Mouse (Mus musculus) stomach, embryonic 16.5 days (tissue): ENCODE results near the gene Gm26938. TPM values are rescaled to one million over a fixed set of nuclear protein-coding genes. Genes with fewer than 3 reads are reported as not detected.

Experiments
- ATAC-seq: fragments of 200-750 bp; cut with Nextera tagmentation; 2 replicates; pipeline ENCODE4 v1.8.0; 2017; ENCODE audit warnings: moderate number of reproducible peaks, moderate TSS enrichment; ENCODE audit not compliant: insufficient read depth, low FRiP score
- H3K27ac ChIP-seq: fragments of 300-500 bp; sonication (generic); 2 replicates; pipeline ENCODE4 v1.5.1; 2014; ENCODE audit warnings: low read length
- H3K27me3 ChIP-seq: fragments of 300-500 bp; sonication (generic); 2 replicates; pipeline ENCODE4 v1.6.1; 2014; ENCODE audit warnings: low read length, control low read depth, mixed read lengths; ENCODE audit not compliant: control insufficient read depth, insufficient read depth
- H3K36me3 ChIP-seq: fragments of 300-500 bp; sonication (generic); 2 replicates; pipeline ENCODE4 v1.6.1; 2014; ENCODE audit warnings: low read length; ENCODE audit not compliant: control insufficient read depth, insufficient read depth
- H3K4me1 ChIP-seq: fragments of 300-500 bp; sonication (generic); 2 replicates; pipeline ENCODE4 v1.6.1; 2014; ENCODE audit warnings: low read length, control low read depth, mixed read lengths; ENCODE audit not compliant: control insufficient read depth, insufficient read depth
- H3K4me2 ChIP-seq: fragments of 300-500 bp; sonication (generic); 2 replicates; pipeline ENCODE4 v1.6.1; 2014; ENCODE audit warnings: low read depth, low read length, mixed read lengths
- H3K4me3 ChIP-seq: fragments of 300-500 bp; sonication (generic); replicated peaks from 2 replicates; pipeline ENCODE4 v1.5.1; 2014; ENCODE audit warnings: mild to moderate bottlenecking, low read length
- H3K9ac ChIP-seq: fragments of 300-500 bp; sonication (generic); 2 replicates; pipeline ENCODE4 v1.6.1; 2014; ENCODE audit warnings: low read length
- H3K9me3 ChIP-seq: fragments of 300-500 bp; sonication (generic); replicated peaks from 2 replicates; pipeline ENCODE4 v1.6.1; 2016; ENCODE audit warnings: low read length, control low read depth; ENCODE audit not compliant: control insufficient read depth
- WGBS: fragments of 180-500 bp; shearing (Covaris S2); extraction: QIAGEN DNeasy Blood & Tissue Kit; methylation state at CpG from one replicate; pipeline ENCODE4 v1.1.7; 2014; 5-methylcytosine and 5-hydroxymethylcytosine counted together
- polyA plus RNA-seq: library from polyadenylated mRNA; unstranded; fragments of >200 nt; fragmentation: Nextera tagmentation; extraction: Ambion mirVana; gene quantifications from 2 replicates; pipeline ENCODE4 v1.2.1, GENCODE M21; 2015

Gene Gm26938
- polyA plus RNA-seq, 1 experiment from 2014 or later, result not detected

DNA sequence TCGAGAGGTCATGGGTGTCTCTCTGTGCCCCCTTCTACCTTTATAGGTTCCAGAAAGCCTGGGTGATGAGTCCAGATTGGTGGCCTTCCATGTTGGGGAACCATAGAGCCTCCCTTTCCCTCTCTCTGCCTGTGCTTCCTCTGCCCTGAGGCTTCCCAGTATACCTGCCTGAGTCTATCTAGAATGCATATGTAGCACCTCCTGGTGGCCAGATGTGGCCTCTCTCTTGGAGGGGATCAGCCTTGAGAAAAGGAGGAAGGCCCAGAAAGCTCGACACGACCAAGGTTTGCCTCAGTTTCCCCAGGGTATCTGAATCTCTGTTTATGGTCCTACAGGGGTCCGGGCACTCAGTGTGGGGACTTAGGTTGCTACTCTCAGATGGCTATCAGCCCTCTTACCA, 7.4 kb downstream of the Gm26938 start:
- peaks cover 13% of the 10 kb centered on the region for H3K4me1 ChIP-seq
- no peak for ATAC-seq
- peak overlapping the region; percentile 20 for H3K4me3 ChIP-seq
- peak overlapping the region; percentile 54; the same call in 1 of the 2 replicates for H3K9ac ChIP-seq
- H3K4me2 ChIP-seq, result peak overlapping the region; percentile 31
- H3K27ac ChIP-seq, result peak overlapping the region; percentile 83
- 50% methylated on average over 4 of the region's 4 CpGs for WGBS
- 0 out of 2 replicates have a peak, but pooled peaks cover 5% of the 10 kb centered on the region for H3K27me3 ChIP-seq
- H3K36me3 ChIP-seq, result peaks cover 4% of the 10 kb centered on the region; the same call in 1 of the 2 replicates
- H3K9me3 ChIP-seq, result no peaks in the 10 kb centered on the region

DNA sequence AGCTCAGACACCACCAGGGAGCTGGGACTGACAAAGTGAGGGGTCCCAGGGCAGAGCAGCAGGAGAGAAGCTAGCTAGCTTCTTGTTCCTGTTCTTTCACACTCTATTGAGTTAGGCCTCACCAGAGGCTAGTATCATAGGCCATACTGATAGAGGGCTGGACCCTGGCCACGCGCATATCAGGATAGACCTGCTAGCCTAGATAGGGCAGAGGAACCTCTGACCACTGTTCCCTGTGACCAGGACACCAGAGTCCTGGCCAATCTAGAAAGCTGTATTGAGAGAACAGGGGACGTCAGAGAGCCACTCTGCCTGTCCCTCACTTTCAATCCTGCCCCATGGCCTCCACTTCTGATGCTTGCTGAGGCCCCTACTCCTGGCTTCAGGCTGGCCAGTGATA, 8.2 kb downstream of the Gm26938 start:
- no peak overlapping the region for H3K27ac ChIP-seq
- no peak overlapping the region for H3K4me3 ChIP-seq
- H3K4me1 ChIP-seq, result peaks cover 13% of the 10 kb centered on the region
- peaks cover 4% of the 10 kb centered on the region; the same call in 1 of the 2 replicates for H3K36me3 ChIP-seq
- H3K9ac ChIP-seq, result no peak overlapping the region
- H3K4me2 ChIP-seq, result 0 out of 2 replicates have a peak overlapping the region, but pooled peaks have one; percentile 19
- WGBS, result 83% methylated on average over 3 of the region's 3 CpGs
- no peaks in the 10 kb centered on the region for H3K9me3 ChIP-seq
- ATAC-seq, result no peak
- H3K27me3 ChIP-seq, result 0 out of 2 replicates have a peak, but pooled peaks cover 8% of the 10 kb centered on the region

DNA sequence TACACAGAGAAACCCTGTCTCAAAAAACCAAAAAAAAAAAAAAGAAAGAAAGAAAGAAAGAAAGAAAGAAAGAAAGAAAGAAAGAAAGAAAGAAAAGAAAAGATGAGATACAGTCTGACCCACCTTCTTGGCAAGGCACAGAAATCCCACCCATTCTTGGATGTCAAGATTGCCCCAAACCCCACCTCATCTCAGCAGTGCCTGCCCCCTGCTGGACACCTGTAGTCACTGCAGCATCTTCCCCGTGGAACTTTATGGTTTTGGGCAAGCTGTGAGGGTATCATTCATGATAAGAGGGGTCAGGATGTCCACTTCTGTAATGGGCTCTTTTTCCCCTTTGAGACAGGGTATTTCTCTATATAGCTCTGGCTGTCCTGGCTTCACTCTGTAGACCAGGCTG, 8.9 kb downstream of the Gm26938 start:
- no peak for ATAC-seq
- Histone ChIP-seq H3K9ac (no peak overlapping the region), H3K4me2 (no peak overlapping the region), H3K9me3 (no peaks in the 10 kb centered on the region), H3K27me3 (peaks cover 8% of the 10 kb centered on the region; the same call in 1 of the 2 replicates), H3K4me3 (no peak overlapping the region), H3K36me3 (peaks cover 4% of the 10 kb centered on the region; the same call in 1 of the 2 replicates), H3K27ac (no peak overlapping the region), H3K4me1 (peaks cover 12% of the 10 kb centered on the region)
- WGBS, result 4% methylated on average over 1 of the region's 1 CpGs

DNA sequence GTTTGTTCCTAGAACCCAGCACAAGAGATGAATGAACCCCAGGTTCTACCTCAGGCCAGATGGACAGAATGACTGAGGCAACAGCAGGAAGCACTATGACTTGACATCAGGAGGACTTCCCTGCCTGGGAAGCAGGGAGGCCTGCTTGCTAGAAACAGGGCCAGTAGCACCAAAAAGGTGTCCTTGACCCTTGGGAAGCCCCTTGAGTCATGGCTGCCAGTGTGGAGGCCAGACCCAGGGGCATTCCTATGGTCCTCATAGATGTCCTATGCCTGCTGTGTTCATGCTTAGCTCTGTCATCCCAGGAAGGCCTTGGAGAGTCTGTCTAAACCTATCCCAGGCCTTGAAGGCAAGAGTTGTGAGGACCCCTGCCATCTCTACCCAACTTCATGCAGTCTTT, 9.8 kb downstream of the Gm26938 start:
- H3K4me3 ChIP-seq, result no peak overlapping the region
- peaks cover 3% of the 10 kb centered on the region; the same call in 1 of the 2 replicates for H3K4me1 ChIP-seq
- no peak overlapping the region for H3K4me2 ChIP-seq
- no peaks in the 10 kb centered on the region for H3K36me3 ChIP-seq
- ATAC-seq, result no peak
- no peak overlapping the region for H3K27ac ChIP-seq
- no peaks in the 10 kb centered on the region for H3K9me3 ChIP-seq
- peaks cover 8% of the 10 kb centered on the region; the same call in 1 of the 2 replicates for H3K27me3 ChIP-seq
- H3K9ac ChIP-seq, result no peak overlapping the region

DNA sequence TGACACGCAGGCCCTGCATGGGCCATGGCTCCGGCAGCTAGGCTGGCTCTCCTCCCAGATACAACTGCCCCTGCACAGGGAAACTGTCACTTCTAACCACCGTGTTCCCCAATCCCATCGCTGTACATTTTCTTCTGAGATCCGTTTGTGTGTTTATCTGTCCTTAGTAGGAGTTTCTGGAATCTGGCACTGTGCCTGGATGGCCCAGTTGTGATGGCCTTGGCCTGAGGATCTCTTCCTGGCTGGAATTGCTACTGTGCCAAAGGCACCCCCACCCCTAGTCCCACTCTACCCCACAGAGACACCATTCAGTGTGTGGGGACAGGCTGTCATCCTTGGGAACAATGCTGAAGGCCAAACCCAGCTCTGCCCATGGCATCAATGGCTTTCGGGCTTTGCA, 10.2 kb downstream of the Gm26938 start:
- Histone ChIP-seq H3K4me1 (peaks cover 3% of the 10 kb centered on the region; the same call in 1 of the 2 replicates), H3K9ac (no peak overlapping the region), H3K9me3 (no peaks in the 10 kb centered on the region), H3K4me2 (no peak overlapping the region), H3K4me3 (no peak overlapping the region), H3K27ac (no peak overlapping the region; the same call in 1 of the 2 replicates), H3K27me3 (peaks cover 8% of the 10 kb centered on the region; the same call in 1 of the 2 replicates), H3K36me3 (no peaks in the 10 kb centered on the region)
- WGBS, result 59% methylated on average over 6 of the region's 6 CpGs
- no peak for ATAC-seq

DNA sequence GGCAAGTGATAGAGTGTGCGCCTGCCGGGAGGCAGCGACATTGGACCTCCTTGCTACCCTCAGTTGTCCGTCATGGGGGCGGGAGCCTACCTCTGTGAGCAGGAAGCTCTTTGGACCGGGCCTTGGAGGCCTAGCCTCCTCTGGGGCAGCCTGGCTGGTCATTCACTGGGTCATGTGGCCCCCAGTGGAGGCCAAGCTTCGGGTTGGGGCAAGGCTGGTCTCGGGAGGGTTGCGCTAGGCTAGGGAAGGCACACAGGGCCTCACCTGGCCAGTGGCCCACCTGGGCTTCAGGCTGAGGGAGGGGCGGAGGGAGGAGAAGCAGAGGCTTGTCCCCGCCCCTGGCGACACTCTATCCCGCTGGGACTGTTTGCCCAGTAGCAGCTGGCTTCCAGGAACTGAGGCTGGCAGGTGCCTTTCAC, 12.2 kb downstream of the Gm26938 start:
- Histone ChIP-seq H3K36me3 (no peaks in the 10 kb centered on the region), H3K9ac (peak overlapping the region; percentile 73), H3K4me2 (peak overlapping the region; percentile 43), H3K4me1 (peaks cover 3% of the 10 kb centered on the region; the same call in 1 of the 2 replicates), H3K4me3 (peak overlapping the region; percentile 44), H3K9me3 (no peaks in the 10 kb centered on the region), H3K27ac (peak overlapping the region; percentile 77), H3K27me3 (peaks cover 8% of the 10 kb centered on the region; the same call in 1 of the 2 replicates)
- peak; percentile 69 for ATAC-seq
- WGBS, result 8% methylated on average over 13 of the region's 13 CpGs

DNA sequence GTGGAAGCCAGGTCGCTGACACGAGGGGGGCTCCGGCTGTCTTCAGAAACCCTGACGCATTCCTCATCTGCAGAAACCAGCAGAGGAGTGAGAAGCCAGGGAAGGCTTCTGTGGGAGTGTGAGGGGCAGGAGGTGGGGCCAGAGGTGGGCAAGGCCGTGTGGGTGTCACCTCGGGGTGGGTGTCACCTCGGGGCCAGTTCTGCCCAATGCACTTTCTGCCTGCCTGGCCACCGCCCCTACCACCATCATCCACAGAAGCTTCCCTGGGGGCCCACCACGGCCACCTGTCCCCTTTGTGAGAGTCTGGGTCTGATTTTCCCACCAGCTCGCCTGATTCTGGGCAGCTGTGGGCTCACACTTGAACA, 13.1 kb downstream of the Gm26938 start:
- H3K9ac ChIP-seq, result peak overlapping the region; percentile 73
- WGBS, result 34% methylated on average over 10 of the region's 10 CpGs
- H3K4me3 ChIP-seq, result peak overlapping the region; percentile 44
- H3K9me3 ChIP-seq, result no peaks in the 10 kb centered on the region
- H3K27ac ChIP-seq, result peak overlapping the region; percentile 77
- ATAC-seq, result peak; percentile 59
- H3K4me2 ChIP-seq, result peak overlapping the region; percentile 43
- H3K27me3 ChIP-seq, result peaks cover 8% of the 10 kb centered on the region; the same call in 1 of the 2 replicates
- H3K36me3 ChIP-seq, result no peaks in the 10 kb centered on the region
- H3K4me1 ChIP-seq, result peaks cover 3% of the 10 kb centered on the region; the same call in 1 of the 2 replicates

DNA sequence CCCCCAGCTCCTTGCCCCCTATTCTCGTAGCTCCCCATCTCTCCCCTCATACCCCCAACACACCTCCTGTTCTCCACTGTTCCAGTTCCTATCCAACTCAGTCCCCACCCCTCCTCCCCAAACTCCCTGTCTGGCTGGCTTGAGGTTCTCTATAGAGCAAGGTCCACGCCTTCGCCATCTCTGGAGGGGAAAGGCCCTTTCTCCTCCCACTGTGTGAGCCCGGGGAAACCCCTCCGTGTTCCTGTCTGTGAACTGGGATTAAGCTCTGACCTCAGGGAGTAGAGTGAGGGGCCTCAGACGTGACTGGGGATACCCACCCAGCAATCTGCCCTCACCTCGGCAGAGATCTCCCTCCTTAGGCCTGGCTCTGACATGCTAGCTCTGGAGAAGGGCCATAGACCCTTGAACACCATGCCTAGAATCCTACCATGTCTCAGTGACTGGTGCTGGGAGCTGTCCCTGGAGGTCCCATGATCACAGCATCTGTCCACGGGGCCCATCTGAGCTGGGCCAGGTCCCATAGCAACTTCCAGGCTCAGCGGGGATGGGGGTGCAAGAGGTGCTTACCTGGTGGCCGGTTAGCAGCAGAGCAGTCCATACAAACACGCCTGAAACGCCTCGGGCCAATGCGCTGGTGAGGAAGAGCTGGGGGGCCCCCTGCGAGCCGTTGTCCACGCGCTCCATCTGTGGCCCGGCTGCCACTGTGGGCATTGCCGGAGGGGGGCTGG, 13.6 kb downstream of the Gm26938 start:
- WGBS, result 56% methylated on average over 20 of the region's 20 CpGs
- Histone ChIP-seq H3K4me2 (peak overlapping the region; percentile 43), H3K27ac (peak overlapping the region; percentile 15; the same call in 1 of the 2 replicates), H3K27me3 (peaks cover 8% of the 10 kb centered on the region; the same call in 1 of the 2 replicates), H3K4me3 (peak overlapping the region; percentile 44; the same call in 1 of the 2 replicates), H3K9ac (peak overlapping the region; percentile 50), H3K4me1 (peaks cover 3% of the 10 kb centered on the region; the same call in 1 of the 2 replicates), H3K36me3 (no peaks in the 10 kb centered on the region), H3K9me3 (no peaks in the 10 kb centered on the region)
- 0 out of 2 replicates have a peak, but pooled peaks have one; percentile 1 for ATAC-seq
